ENCODE assay signal across 13 mouse cellular contexts in the genomic region with DNA sequence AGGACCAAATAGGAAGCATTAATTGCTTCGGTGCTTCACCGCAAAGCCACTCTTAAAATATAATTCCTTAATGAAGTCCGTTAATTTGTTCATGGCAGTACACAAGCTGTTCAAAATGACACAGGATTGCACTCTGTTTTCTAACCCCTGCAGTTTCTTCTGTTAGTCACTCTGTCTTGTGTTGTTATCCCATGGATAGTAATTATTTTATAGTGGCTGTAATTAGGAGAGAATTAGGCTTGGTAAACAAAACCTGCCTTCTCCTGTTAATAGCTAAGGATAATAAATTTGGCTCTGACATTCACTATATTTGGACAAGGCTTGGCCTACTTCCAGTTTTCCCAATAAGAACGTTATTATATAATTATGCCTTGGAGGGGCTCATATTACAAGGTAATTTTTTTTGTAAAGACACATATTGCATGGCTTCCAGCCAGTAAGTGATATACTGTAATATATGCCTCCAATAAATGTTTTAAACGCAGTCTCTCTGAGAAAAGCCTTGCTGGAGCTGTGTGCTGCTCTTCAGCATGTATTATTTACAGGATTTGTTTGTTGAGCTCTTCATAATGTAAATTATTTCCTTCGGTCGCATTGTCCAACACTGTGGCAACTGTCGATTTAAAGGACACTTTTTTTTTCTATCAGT.
DNase-seq lines count a peak whose midpoint lies in the region; ATAC-seq lines count a peak whose summit lies in the region.
"Had no signal": no experiment of that assay in that cellular context is flagged by ENCODE, and none has a peak within 500 bp of the region (broad histone marks: within the 10 kb centered on the region; RNA-seq: fewer than 3 reads in every experiment).

No protein-coding gene starts in this region.

- peak; percentile 63; the same call in 1 of the 2 replicates for ATAC-seq in forebrain, embryonic 12.5 days (ENCODE audit: low FRiP score)
- no peak for ATAC-seq in midbrain, embryonic 14.5 days (ENCODE audit: low FRiP score, low TSS enrichment)
- no peak; the same call in 1 of the 2 replicates for ATAC-seq in midbrain, embryonic 15.5 days (replicated peaks)
- ATAC-seq in hindbrain, embryonic 16.5 days = peak; percentile 78
- ATAC-seq: inflammation-experienced regulatory T-cells, adult 6 months had no signal

- no peak overlapping the region for H3K4me2 ChIP-seq in forebrain, embryonic 12.5 days
- H3K4me2 ChIP-seq in midbrain, embryonic 14.5 days (ENCODE audit: low read length) = no peak overlapping the region
- no peak overlapping the region for H3K4me2 ChIP-seq in midbrain, embryonic 15.5 days
- no peak overlapping the region for H3K4me2 ChIP-seq in hindbrain, embryonic 16.5 days (ENCODE audit: low read length)
- H3K4me2 ChIP-seq: stomach, embryonic 15.5 days had no signal

- no peak for DNase-seq in forebrain, embryonic 10.5 days (ENCODE audit: extremely low spot score, low spot score)
- peak; percentile 26 for DNase-seq in midbrain, embryonic 14.5 days
- peak; percentile 8 for DNase-seq in retina, postnatal 7 days (ENCODE audit: low read depth, low spot score)
- DNase-seq in ovary, postnatal 10 days (ENCODE audit: low spot score) = no peak
- DNase-seq in urinary bladder, postnatal 4 days (ENCODE audit: low spot score in 2 of 2) = no peak
- DNase-seq: cerebellum, adult 9-11 months had no signal

- no peaks in the 10 kb centered on the region for H3K4me1 ChIP-seq in forebrain, embryonic 12.5 days
- H3K4me1 ChIP-seq in forebrain, embryonic 10.5 days = no peaks in the 10 kb centered on the region
- no peaks in the 10 kb centered on the region for H3K4me1 ChIP-seq in midbrain, embryonic 14.5 days (ENCODE audit: control insufficient read depth, insufficient read depth, low read length)
- no peaks in the 10 kb centered on the region for H3K4me1 ChIP-seq in midbrain, embryonic 15.5 days
- no peaks in the 10 kb centered on the region for H3K4me1 ChIP-seq in hindbrain, embryonic 16.5 days (ENCODE audit: control insufficient read depth, insufficient read depth, low read depth, low read length)
- H3K4me1 ChIP-seq: stomach, embryonic 15.5 days had no signal

- peaks cover 4% of the 10 kb centered on the region; the same call in 1 of the 2 replicates for H3K27me3 ChIP-seq in forebrain, embryonic 12.5 days
- peaks cover 12% of the 10 kb centered on the region; the same call in 1 of the 2 replicates for H3K27me3 ChIP-seq in forebrain, embryonic 10.5 days (ENCODE audit: poor library complexity, severe bottlenecking)
- no peaks in the 10 kb centered on the region for H3K27me3 ChIP-seq in midbrain, embryonic 14.5 days (ENCODE audit: control insufficient read depth, insufficient read depth, low read length)
- no peaks in the 10 kb centered on the region for H3K27me3 ChIP-seq in midbrain, embryonic 15.5 days (replicated peaks)
- H3K27me3 ChIP-seq in hindbrain, embryonic 16.5 days (replicated peaks; ENCODE audit: control insufficient read depth, insufficient read depth, low read length) = no peaks in the 10 kb centered on the region
- H3K27me3 ChIP-seq: stomach, embryonic 15.5 days had no signal

- no peaks in the 10 kb centered on the region for H3K9me3 ChIP-seq in forebrain, embryonic 12.5 days
- H3K9me3 ChIP-seq in forebrain, embryonic 10.5 days = no peaks in the 10 kb centered on the region
- H3K9me3 ChIP-seq in midbrain, embryonic 14.5 days (ENCODE audit: control insufficient read depth, low read length) = no peaks in the 10 kb centered on the region
- H3K9me3 ChIP-seq in midbrain, embryonic 15.5 days = no peaks in the 10 kb centered on the region
- no peaks in the 10 kb centered on the region for H3K9me3 ChIP-seq in hindbrain, embryonic 16.5 days (ENCODE audit: control insufficient read depth, low read length)
- H3K9me3 ChIP-seq: stomach, embryonic 15.5 days had no signal

- H3K36me3 ChIP-seq in forebrain, embryonic 12.5 days (replicated peaks) = no peaks in the 10 kb centered on the region
- no peaks in the 10 kb centered on the region for H3K36me3 ChIP-seq in forebrain, embryonic 10.5 days (replicated peaks)
- no peaks in the 10 kb centered on the region for H3K36me3 ChIP-seq in midbrain, embryonic 14.5 days (ENCODE audit: control insufficient read depth, insufficient read depth, low read length)
- no peaks in the 10 kb centered on the region for H3K36me3 ChIP-seq in midbrain, embryonic 15.5 days (replicated peaks)
- H3K36me3 ChIP-seq in hindbrain, embryonic 16.5 days (ENCODE audit: control insufficient read depth, insufficient read depth, low read length) = no peaks in the 10 kb centered on the region
- H3K36me3 ChIP-seq: stomach, embryonic 15.5 days had no signal

- 64% methylated on average over 8 of the region's 8 CpGs for WGBS in forebrain, embryonic 12.5 days
- WGBS in forebrain, embryonic 10.5 days = 92% methylated on average over 8 of the region's 8 CpGs
- 72% methylated on average over 8 of the region's 8 CpGs for WGBS in midbrain, embryonic 14.5 days
- WGBS in midbrain, embryonic 15.5 days = 61% methylated on average over 8 of the region's 8 CpGs
- 48% methylated on average over 8 of the region's 8 CpGs for WGBS in hindbrain, embryonic 16.5 days

- no peak overlapping the region for H3K27ac ChIP-seq in forebrain, embryonic 12.5 days
- no peak overlapping the region for H3K27ac ChIP-seq in forebrain, embryonic 10.5 days
- no peak overlapping the region for H3K27ac ChIP-seq in midbrain, embryonic 14.5 days (replicated peaks; ENCODE audit: low read depth, low read length)
- no peak overlapping the region for H3K27ac ChIP-seq in midbrain, embryonic 15.5 days
- H3K27ac ChIP-seq in hindbrain, embryonic 16.5 days (ENCODE audit: low read depth, low read length) = no peak overlapping the region
- H3K27ac ChIP-seq: liver, embryonic 14.5 days; macrophage; stomach, embryonic 15.5 days had no signal

- no peak overlapping the region for H3K9ac ChIP-seq in forebrain, embryonic 12.5 days
- no peak overlapping the region for H3K9ac ChIP-seq in midbrain, embryonic 14.5 days (replicated peaks; ENCODE audit: low read length)
- no peak overlapping the region for H3K9ac ChIP-seq in midbrain, embryonic 15.5 days
- no peak overlapping the region for H3K9ac ChIP-seq in hindbrain, embryonic 16.5 days (ENCODE audit: low read depth, low read length)
- H3K9ac ChIP-seq: liver, embryonic 14.5 days; stomach, embryonic 15.5 days had no signal

- H3K4me3 ChIP-seq in forebrain, embryonic 12.5 days (replicated peaks) = no peak overlapping the region
- H3K4me3 ChIP-seq in forebrain, embryonic 10.5 days = no peak overlapping the region
- H3K4me3 ChIP-seq in midbrain, embryonic 14.5 days (replicated peaks; ENCODE audit: low read depth, low read length) = no peak overlapping the region
- H3K4me3 ChIP-seq in midbrain, embryonic 15.5 days = no peak overlapping the region
- H3K4me3 ChIP-seq in hindbrain, embryonic 16.5 days (ENCODE audit: low read length) = no peak overlapping the region
- H3K4me3 ChIP-seq: stomach, embryonic 15.5 days had no signal

Comparison
In these comparisons a context has a peak if more than half of its experiments do, and no peak if none do; other contexts are left out.
1. ATAC-seq: peak in forebrain, embryonic 12.5 days (single experiment) and hindbrain, embryonic 16.5 days (single experiment); none in midbrain, embryonic 14.5 days (single experiment) and midbrain, embryonic 15.5 days (single experiment).
2. DNase-seq: peak in midbrain, embryonic 14.5 days (single experiment) and retina, postnatal 7 days (single experiment); none in forebrain, embryonic 10.5 days (single experiment), ovary, postnatal 10 days (single experiment) and urinary bladder, postnatal 4 days (0 of 2).